In the genomic region with DNA sequence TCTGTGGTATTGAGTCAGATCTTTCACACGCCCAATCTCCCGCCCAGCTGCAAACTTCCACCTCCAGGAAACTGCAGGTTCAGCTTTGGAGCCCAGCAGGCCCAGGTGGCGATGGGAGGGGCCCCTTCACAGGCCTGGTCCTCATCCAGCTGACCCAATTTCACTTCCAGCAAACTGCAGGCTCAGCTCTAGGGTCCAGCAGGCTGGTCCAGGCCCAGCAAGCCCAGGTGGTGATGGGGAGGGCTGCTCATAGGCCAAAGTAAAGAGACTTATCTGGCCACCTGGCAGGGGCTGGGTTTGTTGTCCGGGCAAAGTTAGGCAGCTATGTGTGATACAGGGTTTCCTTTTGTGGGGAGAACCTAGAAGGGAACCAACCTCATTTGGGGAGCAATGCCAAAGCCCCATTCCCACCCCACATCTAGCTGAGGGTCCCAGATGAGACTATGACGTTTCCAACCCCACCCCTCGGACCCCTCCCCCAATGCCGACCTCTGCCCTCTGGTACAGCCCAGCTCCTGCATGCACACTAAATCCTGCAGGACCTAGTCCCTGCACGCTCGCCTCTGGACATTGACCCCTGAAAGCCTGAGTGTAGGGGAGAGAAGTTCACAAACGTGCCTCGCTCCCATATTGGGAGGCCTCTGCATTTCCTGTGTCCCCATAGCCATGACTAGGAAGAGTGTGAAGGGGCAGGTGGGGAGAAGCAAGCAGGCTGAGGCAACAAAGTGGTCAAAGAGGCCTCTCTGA, we compare ENCODE assay signal across 14 mouse cellular contexts. TPM values are rescaled to one million over a fixed set of nuclear protein-coding genes. Genes with fewer than 3 reads are reported as not detected.
DNase-seq lines count a peak whose midpoint lies in the region; ATAC-seq and TF ChIP-seq lines count a peak whose summit lies in the region.
"Had no signal": no experiment of that assay in that cellular context is flagged by ENCODE, and none has a peak within 500 bp of the region (broad histone marks: within the 10 kb centered on the region; RNA-seq: fewer than 3 reads in every experiment).

No protein-coding gene starts in this region.

- H3K36me3 ChIP-seq in kidney, adult 2 months (ENCODE audit: control insufficient read depth, insufficient read depth, low read length) = no peaks in the 10 kb centered on the region
- no peaks in the 10 kb centered on the region for H3K36me3 ChIP-seq in kidney, embryonic 15.5 days
- no peaks in the 10 kb centered on the region for H3K36me3 ChIP-seq in liver, embryonic 11.5 days (ENCODE audit: control insufficient read depth, insufficient read depth, low read length)

- H3K4me3 ChIP-seq in kidney, adult 2 months (ENCODE audit: insufficient read depth, low read depth, low read length) = no peak overlapping the region
- no peak overlapping the region for H3K4me3 ChIP-seq in kidney, embryonic 15.5 days (replicated peaks)
- no peak overlapping the region for H3K4me3 ChIP-seq in liver, embryonic 11.5 days (ENCODE audit: low read depth, low read length)

- H3K27ac ChIP-seq in kidney, adult 2 months (ENCODE audit: insufficient read depth, low read depth, low read length) = no peak overlapping the region
- no peak overlapping the region for H3K27ac ChIP-seq in kidney, embryonic 15.5 days
- H3K27ac ChIP-seq in liver, embryonic 11.5 days (ENCODE audit: low read depth, low read length) = peak overlapping the region; percentile 56

- H3K4me1 ChIP-seq in kidney, adult 2 months (ENCODE audit: control insufficient read depth, insufficient read depth, low read length) = no peaks in the 10 kb centered on the region
- H3K4me1 ChIP-seq in kidney, embryonic 15.5 days = no peaks in the 10 kb centered on the region
- H3K4me1 ChIP-seq in liver, embryonic 11.5 days (replicated peaks; ENCODE audit: control insufficient read depth, insufficient read depth, low read length) = 0 out of 2 replicates have a peak, but pooled peaks cover 3% of the 10 kb centered on the region

- DNase-seq in kidney, adult 2 months = peak; percentile 82
- peak; percentile 96 to 97 for DNase-seq in cerebellum, postnatal 25 days
- DNase-seq in liver, embryonic 11.5 days (ENCODE audit: low spot score) = no peak
- peak; percentile 60 for DNase-seq in thymus, postnatal 25 days
- DNase-seq in adipocyte (ENCODE audit: low spot score) = no peak
- no peak for DNase-seq in left cerebral cortex, postnatal 25 days (ENCODE audit: low spot score in 2 of 2)
- no peak for DNase-seq in gastrocnemius, postnatal 10 days
- DNase-seq: adrenal gland, postnatal 36 days; heart, postnatal 10 days had no signal

- no peaks in the 10 kb centered on the region for H3K9me3 ChIP-seq in kidney, embryonic 15.5 days (replicated peaks)
- no peaks in the 10 kb centered on the region for H3K9me3 ChIP-seq in liver, embryonic 11.5 days (ENCODE audit: control insufficient read depth, low read length)

- no peak for TF ChIP-seq POLR2A in kidney, adult 2 months (IDR thresholded peaks at IDR 0.05; ENCODE audit: low read depth, low read length)

- no peak for ATAC-seq in kidney, embryonic 15.5 days (replicated peaks; ENCODE audit: low FRiP score)
- ATAC-seq in liver, embryonic 11.5 days (replicated peaks; ENCODE audit: low FRiP score) = peak; percentile 63

- intact Hi-C loops in left cerebral cortex, postnatal 25 days (cut with DNase I) = loop anchor here (10.0 kb wide), 1 partner anchor 60 kb away; a partner anchor contains a TSS

- H3K27me3 ChIP-seq in kidney, adult 2 months (replicated peaks; ENCODE audit: control insufficient read depth, insufficient read depth, low read length) = no peaks in the 10 kb centered on the region
- no peaks in the 10 kb centered on the region for H3K27me3 ChIP-seq in kidney, embryonic 15.5 days
- no peaks in the 10 kb centered on the region; the same call in 1 of the 2 replicates for H3K27me3 ChIP-seq in liver, embryonic 11.5 days (replicated peaks; ENCODE audit: control insufficient read depth, insufficient read depth, low read length)

- no peak overlapping the region for H3K9ac ChIP-seq in kidney, embryonic 15.5 days
- no peak overlapping the region for H3K9ac ChIP-seq in liver, embryonic 11.5 days (ENCODE audit: low read depth, low read length)

- no peak for TF ChIP-seq CTCF in kidney, adult 2 months (conservative IDR thresholded peaks at IDR 0.05; ENCODE audit: insufficient read depth, insufficient read length, low read depth, low read length)

- WGBS in kidney, adult 2 months = 49% methylated on average over 11 of the region's 11 CpGs
- WGBS in kidney, embryonic 15.5 days = 58% methylated on average over 11 of the region's 11 CpGs
- 58% methylated on average over 11 of the region's 11 CpGs for WGBS in liver, embryonic 11.5 days

- H3K4me2 ChIP-seq in kidney, embryonic 15.5 days = no peak overlapping the region
- H3K4me2 ChIP-seq in liver, embryonic 11.5 days = no peak overlapping the region; the same call in 1 of the 2 replicates

RNA-seq across cellular contexts. Expression of a gene that starts 8.6 kb away (rescaled TPM):
- polyA plus RNA-seq in kidney, adult 2 months (2012; rRNA removed) = 0.18 TPM in 1 of 2 replicates, not detected in the other
- polyA plus RNA-seq in kidney, embryonic 15.5 days (2015; fragmentation: Nextera tagmentation; extraction: Ambion mirVana) = not detected in 2 replicates
- not detected in 2 replicates for polyA plus RNA-seq in liver, embryonic 11.5 days (2014; fragmentation: Nextera tagmentation; extraction: Ambion mirVana)
- not detected for total RNA-seq in left cerebral cortex, postnatal 25 days (2021)
- total RNA-seq in gastrocnemius, postnatal 10 days (2021) = not detected
- total RNA-seq: adrenal gland, postnatal 36 days; heart, postnatal 10 days; megakaryocyte, adult 5-6 weeks had no signal
- polyA plus RNA-seq: C2C12; limb, embryonic 11.5 days; neural tube, embryonic 11.5 days had no signal

RNA-seq across cellular contexts. Expression of a gene that starts 15.2 kb away (rescaled TPM):
- 47.2 and 51.6 TPM in 2 replicates for polyA plus RNA-seq in kidney, adult 2 months (2012; rRNA removed)
- polyA plus RNA-seq in kidney, embryonic 15.5 days (2015; fragmentation: Nextera tagmentation; extraction: Ambion mirVana) = 1.6 and 2.2 TPM in 2 replicates
- polyA plus RNA-seq in liver, embryonic 11.5 days (2014; fragmentation: Nextera tagmentation; extraction: Ambion mirVana) = not detected in 2 replicates
- 1,000 to 10,000 TPM; 1,926 to 2,241 TPM for total RNA-seq in left cerebral cortex, postnatal 25 days (2021)
- 1 to 10 TPM; 1.7 to 9.6 TPM for total RNA-seq in gastrocnemius, postnatal 10 days (2021)
- total RNA-seq: megakaryocyte, adult 5-6 weeks had no signal
- polyA plus RNA-seq: C2C12; limb, embryonic 11.5 days; neural tube, embryonic 11.5 days had no signal

RNA-seq across cellular contexts. Expression of a gene that starts 15.5 kb away (rescaled TPM):
- polyA plus RNA-seq in kidney, adult 2 months (2012; rRNA removed) = 39.6 and 48.4 TPM in 2 replicates
- 85.1 and 96.1 TPM in 2 replicates for polyA plus RNA-seq in kidney, embryonic 15.5 days (2015; fragmentation: Nextera tagmentation; extraction: Ambion mirVana)
- polyA plus RNA-seq in liver, embryonic 11.5 days (2014; fragmentation: Nextera tagmentation; extraction: Ambion mirVana) = 63.3 and 63.6 TPM in 2 replicates
- total RNA-seq in left cerebral cortex, postnatal 25 days (2021) = 100 to 1,000 TPM; 112 to 127 TPM
- total RNA-seq in gastrocnemius, postnatal 10 days (2021) = 10 to 100 TPM; 65.5 to 66.7 TPM

RNA-seq across cellular contexts. Expression of a gene that starts 16.4 kb away (rescaled TPM):
- polyA plus RNA-seq in kidney, adult 2 months (2012; rRNA removed) = 20.6 and 22.0 TPM in 2 replicates
- polyA plus RNA-seq in kidney, embryonic 15.5 days (2015; fragmentation: Nextera tagmentation; extraction: Ambion mirVana) = 6.3 and 7.8 TPM in 2 replicates
- polyA plus RNA-seq in liver, embryonic 11.5 days (2014; fragmentation: Nextera tagmentation; extraction: Ambion mirVana) = 14.9 and 16.8 TPM in 2 replicates
- total RNA-seq in left cerebral cortex, postnatal 25 days (2021) = 1 to 10 TPM; 1.1 to 1.7 TPM
- total RNA-seq in gastrocnemius, postnatal 10 days (2021) = 1 to 10 TPM; 1.4 to 2.0 TPM

RNA-seq across cellular contexts. Expression of a gene that starts 24.2 kb away (rescaled TPM):
- 49.0 and 53.2 TPM in 2 replicates for polyA plus RNA-seq in kidney, adult 2 months (2012; rRNA removed)
- 30.4 and 31.8 TPM in 2 replicates for polyA plus RNA-seq in kidney, embryonic 15.5 days (2015; fragmentation: Nextera tagmentation; extraction: Ambion mirVana)
- 9.2 and 14.3 TPM in 2 replicates for polyA plus RNA-seq in liver, embryonic 11.5 days (2014; fragmentation: Nextera tagmentation; extraction: Ambion mirVana)
- 10 to 100 TPM; 68.6 to 81.0 TPM for total RNA-seq in left cerebral cortex, postnatal 25 days (2021)
- 10 to 100 TPM; 23.5 to 25.2 TPM for total RNA-seq in gastrocnemius, postnatal 10 days (2021)

Comparison
In these comparisons a context has a peak if more than half of its experiments do, and no peak if none do; other contexts are left out.
1. RNA of a gene that starts 15.2 kb away (polyA plus RNA-seq): 47.2 to 51.6 TPM in kidney, adult 2 months; 1.6 to 2.2 TPM in kidney, embryonic 15.5 days and not detected in liver, embryonic 11.5 days; every median in the first group is over 10 times any median in the second.
2. DNase-seq: peak in kidney, adult 2 months (single experiment), cerebellum, postnatal 25 days (2 of 2) and thymus, postnatal 25 days (single experiment); none in liver, embryonic 11.5 days (single experiment), adipocyte (single experiment), left cerebral cortex, postnatal 25 days (0 of 2) and gastrocnemius, postnatal 10 days (single experiment).